Mouse (Mus musculus): ENCODE results near the gene Vmn1r4.

- TF ChIP-seq CTCF (conservative IDR thresholded peaks at IDR 0.05; ENCODE audit: insufficient read depth, insufficient read length, low read depth, low read length), result no peak
- TF ChIP-seq POLR2A (IDR thresholded peaks at IDR 0.05; ENCODE audit: low read depth, low read length), result no peak
Measured at GRCm38 (mm10) chr6:56890762-56891161, 33.1 kb upstream of the Vmn1r4 start.

Data from kidney, adult 2 months (tissue).